Mouse (Mus musculus) cerebellum, adult 11 months (tissue): Measurements from ENCODE around the gene Adgrb3.
"Not testable (repeated sequence)": the region's sequence is repeated elsewhere in the genome, so short reads cannot be mapped to it uniquely, and the experiment has no call there.

ENCODE experiments used
- DNase-seq: peaks from one replicate; pipeline ENCODE4 v3.0.0; 2022

Gene Adgrb3

GRCm38 (mm10) chr1:25503524-25503923 lies 326.0 kb downstream of the Adgrb3 start:
- no peak for DNase-seq

- DNase-seq = no peak
Measured at GRCm38 (mm10) chr1:25495202-25495914, 334.1 kb downstream of the Adgrb3 start.

GRCm38 (mm10) chr1:25491503-25491902 lies 338.0 kb downstream of the Adgrb3 start:
- DNase-seq = no peak

- DNase-seq = no peak
Measured at GRCm38 (mm10) chr1:25490174-25490573, 339.3 kb downstream of the Adgrb3 start.

- DNase-seq = no peak
Measured at GRCm38 (mm10) chr1:25475699-25476098, 353.8 kb downstream of the Adgrb3 start.

GRCm38 (mm10) chr1:25474469-25474868 lies 355.0 kb downstream of the Adgrb3 start:
- no peak for DNase-seq

- DNase-seq = not testable (repeated sequence)
Measured at GRCm38 (mm10) chr1:25471612-25472011, 357.9 kb downstream of the Adgrb3 start.

GRCm38 (mm10) chr1:25462612-25463011 lies 366.9 kb downstream of the Adgrb3 start:
- DNase-seq = no peak

GRCm38 (mm10) chr1:25435506-25435905 lies 394.0 kb downstream of the Adgrb3 start:
- DNase-seq = no peak

- no peak for DNase-seq
Measured at GRCm38 (mm10) chr1:25430219-25430862, 399.2 kb downstream of the Adgrb3 start.

GRCm38 (mm10) chr1:25420701-25421100 lies 408.8 kb downstream of the Adgrb3 start:
- DNase-seq = no peak

- no peak for DNase-seq
Measured at GRCm38 (mm10) chr1:25419378-25419777, 410.1 kb downstream of the Adgrb3 start.

- no peak for DNase-seq
Measured at GRCm38 (mm10) chr1:25415084-25415483, 414.4 kb downstream of the Adgrb3 start.

- peak; percentile 10 for DNase-seq
Measured at GRCm38 (mm10) chr1:25364186-25364585, 465.3 kb downstream of the Adgrb3 start.

- DNase-seq = no peak
Measured at GRCm38 (mm10) chr1:25358554-25358953, 471.0 kb downstream of the Adgrb3 start.

GRCm38 (mm10) chr1:25355486-25355885 lies 474.0 kb downstream of the Adgrb3 start:
- peak; percentile 29 for DNase-seq

- no peak for DNase-seq
Measured at GRCm38 (mm10) chr1:25344876-25345275, 484.6 kb downstream of the Adgrb3 start.

- DNase-seq = no peak
Measured at GRCm38 (mm10) chr1:25325406-25325805, 504.1 kb downstream of the Adgrb3 start.

- DNase-seq = no peak
Measured at GRCm38 (mm10) chr1:25317142-25317541, 512.4 kb downstream of the Adgrb3 start.

GRCm38 (mm10) chr1:25312344-25312743 lies 517.2 kb downstream of the Adgrb3 start:
- DNase-seq = no peak

GRCm38 (mm10) chr1:25310066-25310465 lies 519.4 kb downstream of the Adgrb3 start:
- DNase-seq = no peak

GRCm38 (mm10) chr1:25281471-25281870 lies 548.0 kb downstream of the Adgrb3 start:
- DNase-seq = peak; percentile 12

GRCm38 (mm10) chr1:25250562-25250961 lies 578.9 kb downstream of the Adgrb3 start:
- no peak for DNase-seq

- DNase-seq = no peak
Measured at GRCm38 (mm10) chr1:25242436-25242835, 587.1 kb downstream of the Adgrb3 start.
